Mouse (Mus musculus): ENCODE data around the gene G530012D18Rik.
"Not testable (repeated sequence)": the region's sequence is repeated elsewhere in the genome, so short reads cannot be mapped to it uniquely, and the experiment has no call there.

DNA sequence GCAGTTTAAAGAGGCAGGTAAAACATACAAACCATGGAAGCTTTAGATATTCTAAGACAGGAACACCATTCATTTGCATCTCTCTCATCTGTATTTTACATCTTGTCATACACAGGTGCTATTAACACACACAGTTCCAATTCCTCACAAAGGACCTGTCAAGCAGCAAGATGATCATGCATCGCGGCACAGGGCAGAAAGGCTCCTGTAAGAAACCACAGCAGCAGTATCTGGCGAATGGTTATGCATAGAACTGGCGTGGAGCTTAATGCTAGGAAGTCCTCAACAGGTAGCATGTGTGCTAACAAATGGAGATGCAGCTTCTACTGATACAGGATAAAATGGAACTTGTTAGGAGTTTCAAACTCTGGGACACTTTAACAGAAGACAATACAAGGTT, 20.2 kb upstream of the G530012D18Rik start:
- TF ChIP-seq KAT2A (conservative IDR thresholded peaks at IDR 0.05; ENCODE audit: low read depth, low read length); USF1 (IDR thresholded peaks at IDR 0.05; ENCODE audit: low read depth, low read length); CTCF (IDR thresholded peaks at IDR 0.05 in 2 of 3, conservative IDR thresholded peaks at IDR 0.05 in 1 of 3; ENCODE audit: control insufficient read depth in 1 of 3, insufficient read depth in 1 of 3, low read depth in 2 of 3, low read length in 3 of 3, poor library complexity in 1 of 3, severe bottlenecking in 1 of 3); HCFC1 (IDR thresholded peaks at IDR 0.05; ENCODE audit: low read depth, low read length); MAX (IDR thresholded peaks at IDR 0.05; ENCODE audit: low read length); BHLHE40 (IDR thresholded peaks at IDR 0.05; ENCODE audit: borderline replicate concordance, low read depth, low read length); EP300 (IDR thresholded peaks at IDR 0.05; ENCODE audit: low read depth in 1 of 2, low read length in 2 of 2); ETS1 (IDR thresholded peaks at IDR 0.05; ENCODE audit: low read depth, low read length); NELFE (IDR thresholded peaks at IDR 0.05; ENCODE audit: low read depth, low read length); CHD1 (IDR thresholded peaks at IDR 0.05; ENCODE audit: low read depth, low read length); CHD2 (IDR thresholded peaks at IDR 0.05; ENCODE audit: low read length); RCOR1 (IDR thresholded peaks at IDR 0.05; ENCODE audit: low read depth, low read length); ZMIZ1 (IDR thresholded peaks at IDR 0.05; ENCODE audit: low read depth, low read length): not testable (repeated sequence)
